Mouse (Mus musculus) C3H10T1/2 (cell line): Measurements from ENCODE around the gene BC005561. TPM values are rescaled to one million over a fixed set of nuclear protein-coding genes. Genes with fewer than 3 reads are reported as not detected.

Source experiments
- polyA plus RNA-seq, 2 experiments: library from polyadenylated mRNA; unstranded; fragments of >200 nt; fragmentation: generic; extraction: Trizol; gene quantifications; one replicate each; pipeline ENCODE4 v1.2.1; 2012; ENCODE audit warnings: missing spikeins in 2 of 2

The BC005561 gene
- polyA plus RNA-seq, result under 1 TPM; 0.09 to 0.76 TPM

GRCm38 (mm10) chr5:104508195-104508891 lies at the start of gene BC005561:
BC005561 (plus strand) TSS chr5:104508352.

DNA sequence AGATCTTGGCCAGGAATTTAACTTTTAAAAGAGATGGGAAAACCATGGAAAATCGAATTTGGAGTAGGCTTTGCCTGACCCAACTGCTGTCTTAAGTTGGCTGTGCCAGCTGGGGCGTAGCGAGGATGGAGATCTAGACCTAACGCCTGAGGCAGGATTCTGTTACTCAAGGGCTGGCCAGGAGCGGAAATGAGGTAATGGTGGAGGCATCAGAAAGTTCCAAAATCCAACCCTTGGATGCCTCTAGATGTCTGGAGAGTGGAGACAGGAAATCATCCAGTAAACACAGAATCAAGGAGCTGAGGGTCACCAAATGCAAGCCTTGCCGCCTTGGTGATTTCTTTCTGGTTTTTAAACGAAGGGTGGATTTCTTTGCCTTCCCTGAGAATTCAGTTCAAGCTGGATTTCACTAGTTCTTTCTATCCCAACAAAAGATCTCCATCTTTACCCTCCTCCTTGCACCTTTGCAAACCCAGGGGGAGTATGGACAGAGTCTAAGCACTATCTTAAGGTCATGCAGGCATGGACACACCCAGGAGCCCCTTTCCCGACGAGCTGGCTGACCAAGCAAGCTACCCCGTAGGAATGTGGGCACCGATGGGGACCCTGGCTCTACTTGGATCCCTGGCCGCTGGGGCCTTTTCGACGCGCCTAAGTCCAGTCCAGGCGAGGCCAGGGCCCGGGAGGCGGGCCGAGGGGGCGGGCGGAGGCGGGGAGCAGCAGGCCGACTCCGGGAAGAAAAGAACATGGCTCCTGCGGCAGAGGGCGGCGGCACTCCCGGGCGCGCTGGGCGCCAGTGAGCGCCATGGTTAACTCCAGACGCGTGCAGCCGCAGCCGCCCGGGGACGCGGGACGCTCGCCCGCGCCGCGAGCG lies 49.1 kb upstream of the BC005561 start, which contains the start of gene Pkd2:
Gene Pkd2, plus strand, starts transcription at position 619 of the 874 bp plus-strand sequence.

Other genes with a start within 250 kb of the BC005561 start
- gene Ibsp, start 209.2 kb upstream of the BC005561 start, polyA plus RNA-seq, result not detected
- not detected for gene Mepe, start 183.0 kb upstream of the BC005561 start, polyA plus RNA-seq
- 100 to 1,000 TPM in 1 of 2 experiments, 10 to 100 TPM in 1; 31.9 to 186 TPM for gene Spp1, start 73.2 kb upstream of the BC005561 start, polyA plus RNA-seq
- gene Pkd2, start 48.9 kb upstream of the BC005561 start, polyA plus RNA-seq, result 10 to 100 TPM in 1 of 2 experiments, under 1 TPM in 1; 0.75 to 13.9 TPM